Mouse (Mus musculus) large intestine, adult 2 months (tissue): ENCODE data around the gene Ccn6. TPM values are rescaled to one million over a fixed set of nuclear protein-coding genes. Genes with fewer than 3 reads are reported as not detected.

Experiments used
- DNase-seq: peaks from one replicate; pipeline ENCODE4 v3.0.0-alpha.2; 2012; ENCODE audit warnings: low read depth, low spot score
- WGBS: fragments of 180-500 bp; shearing (Covaris S2); methylation state at CpG from one replicate; pipeline ENCODE4 v1.1.7; 2018; 5-methylcytosine and 5-hydroxymethylcytosine counted together
- polyA plus RNA-seq: library from polyadenylated mRNA; depleted of rRNA; stranded (reverse); fragments of >200 nt; gene quantifications from 2 replicates; pipeline ENCODE4 v1.2.3, GENCODE M21; 2012

Ccn6 gene
- polyA plus RNA-seq, 1 experiment = not detected

DNA sequence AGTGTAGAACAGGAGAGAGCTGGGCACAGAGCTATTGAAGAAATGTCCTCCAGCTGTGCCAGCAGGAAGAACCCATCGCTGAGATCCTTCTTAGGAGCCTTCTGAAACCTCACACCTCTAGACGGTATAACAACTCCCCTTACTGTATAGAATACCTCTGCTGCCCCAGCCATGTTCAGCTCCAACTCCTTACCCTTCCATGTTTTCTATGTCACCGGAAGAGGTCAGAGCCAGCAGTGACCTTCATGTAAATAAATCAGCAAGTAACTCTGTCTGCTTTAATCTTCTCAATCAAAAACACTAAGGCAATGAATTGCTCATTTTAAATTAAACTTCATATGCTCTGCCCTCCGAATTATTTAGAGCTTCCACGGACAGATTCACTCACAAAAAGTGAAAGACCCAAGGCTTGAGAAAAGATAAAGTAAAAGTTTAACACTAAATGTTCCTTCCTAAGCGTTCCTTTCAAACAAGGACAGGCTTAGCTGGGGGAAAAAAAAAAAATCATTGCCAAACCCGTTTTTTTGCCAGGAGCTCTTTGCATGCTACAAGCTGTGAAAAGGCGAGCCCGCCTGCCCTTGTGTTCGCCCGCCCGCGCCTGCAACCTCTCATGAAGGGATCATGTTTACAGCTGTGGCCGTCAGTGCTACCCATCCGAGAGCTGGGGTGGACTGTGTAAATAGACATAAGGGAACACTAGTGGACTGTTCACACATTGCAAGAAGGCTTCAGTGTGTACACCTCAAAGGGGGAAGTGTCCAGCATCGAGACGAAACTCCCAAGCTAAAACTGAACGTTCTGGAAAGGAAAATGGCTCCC lies 719 bp downstream of the Ccn6 start:
- DNase-seq = no peak
- WGBS = 18% methylated on average over 18 of the region's 18 CpGs

DNA sequence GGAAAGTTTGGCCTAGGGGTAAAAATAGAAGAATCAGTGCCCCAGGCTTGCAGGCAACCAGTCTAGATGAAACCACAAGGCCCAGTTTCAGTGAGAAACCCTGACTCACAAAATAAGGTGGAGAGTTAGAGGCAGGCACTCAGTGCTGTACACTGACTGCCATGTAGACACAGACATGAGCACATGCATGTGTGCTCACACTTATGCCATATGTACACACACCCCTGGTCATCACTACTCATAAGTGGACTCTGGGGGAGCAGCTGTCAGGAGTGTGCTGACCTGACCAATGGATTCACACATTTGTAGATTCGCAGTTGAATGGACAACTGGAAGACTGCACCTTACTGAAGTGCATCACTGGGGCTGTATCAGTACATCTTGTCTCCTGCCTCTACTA lies 2.2 kb downstream of the Ccn6 start:
- WGBS = 94% methylated on average over 1 of the region's 1 CpGs
- DNase-seq = no peak

- WGBS = 70% methylated on average over 12 of the region's 12 CpGs
Measured at GRCm38 (mm10) chr10:39158306-39158705, 5.3 kb downstream of the Ccn6 start.

DNA sequence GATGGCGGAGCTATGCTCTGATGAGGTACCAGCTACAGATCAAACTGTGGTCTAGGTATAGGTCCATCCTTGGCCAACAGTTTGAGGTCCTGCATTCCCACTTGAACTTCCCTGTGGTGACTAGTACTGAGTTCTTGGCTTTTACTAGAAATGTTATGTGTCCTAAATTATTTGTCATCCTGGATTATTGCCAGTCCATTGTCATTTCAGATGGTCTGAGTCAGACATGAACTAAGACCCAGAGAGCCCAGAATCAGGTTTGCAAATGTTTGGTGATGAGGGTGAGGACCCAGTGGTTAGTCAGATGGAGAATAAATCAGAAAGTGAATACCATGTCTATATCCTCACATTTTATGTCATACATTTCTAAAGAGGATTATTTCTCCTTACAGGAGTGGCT lies 6.3 kb downstream of the Ccn6 start:
- 93% methylated on average over 1 of the region's 1 CpGs for whole genome bisulfite sequencing
- DNase-seq = no peak

More at GRCm38 (mm10) chr10:39158306-39158705, 5.3 kb downstream of the Ccn6 start:
- no peak for DNase-seq

DNA sequence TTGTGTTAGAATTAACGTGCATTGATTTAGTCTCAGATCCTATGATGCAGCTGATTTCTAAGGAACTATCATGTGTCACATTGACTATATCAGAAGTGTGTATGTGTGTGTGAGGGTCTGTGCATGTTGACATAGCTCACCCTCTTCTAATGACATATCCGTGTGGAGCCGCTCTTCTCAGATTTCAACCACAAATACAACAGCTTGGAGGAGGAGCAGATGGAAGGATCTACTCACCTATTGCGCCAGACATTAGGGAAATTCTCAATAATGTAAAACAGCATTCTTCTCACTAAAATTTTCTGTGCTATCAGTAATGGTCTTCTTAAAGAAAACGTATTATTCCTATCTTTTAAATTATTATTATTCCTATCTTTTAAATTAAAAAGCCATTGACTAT lies 6.9 kb downstream of the Ccn6 start:
- DNase-seq = no peak
- whole genome bisulfite sequencing = 90% methylated on average over 5 of the region's 5 CpGs

- 94% methylated on average over 12 of the region's 12 CpGs for WGBS
- no peak for DNase-seq
Measured at GRCm38 (mm10) chr10:39142216-39142615, 21.4 kb downstream of the Ccn6 start.

- WGBS = 89% methylated on average over 2 of the region's 2 CpGs
- DNase-seq = no peak
Measured at GRCm38 (mm10) chr10:39141401-39141800, 22.2 kb downstream of the Ccn6 start.

DNA sequence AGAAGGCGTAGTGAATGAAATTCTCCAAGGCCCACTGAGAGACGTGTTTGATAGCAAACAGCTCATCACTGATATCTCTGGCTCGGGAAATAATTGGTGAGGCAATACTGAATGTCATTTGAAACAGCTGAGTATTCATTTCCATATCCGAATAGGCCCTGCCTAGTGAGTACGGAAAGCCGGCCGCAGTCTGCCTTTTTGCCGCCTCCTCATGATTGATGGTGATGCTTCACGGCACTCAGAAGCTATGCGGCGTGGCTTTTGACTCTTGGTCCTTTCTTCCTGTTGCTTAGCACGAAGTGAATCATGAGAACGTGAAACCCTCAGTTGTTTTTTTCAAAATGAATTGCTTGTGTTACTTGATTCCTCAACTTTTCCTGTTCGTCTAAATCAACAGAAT lies 22.8 kb downstream of the Ccn6 start:
- WGBS = 92% methylated on average over 14 of the region's 14 CpGs
- DNase-seq = no peak

GRCm38 (mm10) chr10:39138761-39139160 lies 24.8 kb downstream of the Ccn6 start:
- DNase-seq = no peak
- WGBS = 83% methylated on average over 6 of the region's 6 CpGs

- no peak for DNase-seq
- WGBS = 88% methylated on average over 3 of the region's 3 CpGs
Measured at GRCm38 (mm10) chr10:39137766-39138165, 25.8 kb downstream of the Ccn6 start.

- DNase-seq = peak; percentile 89
- 4% methylated on average over 47 of the region's 47 CpGs for WGBS
Measured at GRCm38 (mm10) chr10:39133462-39134310, 29.9 kb downstream of the Ccn6 start, which contains the start of the genes Fam229b and Tube1. Fam229b (minus strand) TSS chr10:39133914. Tube1 (plus strand) TSS chr10:39133976.

DNA sequence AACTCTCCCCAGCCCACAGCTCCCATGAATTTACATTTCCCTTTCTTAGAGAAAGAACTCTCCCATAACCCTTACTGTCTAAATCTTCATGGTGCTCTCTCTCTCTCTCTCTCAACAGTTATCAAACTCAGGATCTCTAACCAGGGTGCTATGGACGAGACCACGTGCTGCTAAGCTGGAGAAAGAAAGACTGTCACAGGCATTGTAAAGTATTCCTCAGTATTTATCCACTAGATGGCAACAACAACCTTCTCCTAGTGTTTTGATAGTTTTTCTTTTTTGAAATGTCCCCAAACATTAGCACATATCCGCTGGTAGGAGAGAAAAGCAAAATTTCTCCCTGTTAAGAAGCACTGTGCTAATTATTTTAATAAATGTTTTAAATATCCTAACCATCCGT lies 42.2 kb downstream of the Ccn6 start:
- 23% methylated on average over 4 of the region's 4 CpGs for WGBS
- no peak for DNase-seq

GRCm38 (mm10) chr10:39109489-39109874 lies 54.1 kb downstream of the Ccn6 start:
- WGBS = 45% methylated on average over 4 of the region's 4 CpGs
- no peak for DNase-seq

GRCm38 (mm10) chr10:39108837-39109488 lies 54.6 kb downstream of the Ccn6 start:
- DNase-seq = no peak
- 45% methylated on average over 10 of the region's 10 CpGs for WGBS

DNA sequence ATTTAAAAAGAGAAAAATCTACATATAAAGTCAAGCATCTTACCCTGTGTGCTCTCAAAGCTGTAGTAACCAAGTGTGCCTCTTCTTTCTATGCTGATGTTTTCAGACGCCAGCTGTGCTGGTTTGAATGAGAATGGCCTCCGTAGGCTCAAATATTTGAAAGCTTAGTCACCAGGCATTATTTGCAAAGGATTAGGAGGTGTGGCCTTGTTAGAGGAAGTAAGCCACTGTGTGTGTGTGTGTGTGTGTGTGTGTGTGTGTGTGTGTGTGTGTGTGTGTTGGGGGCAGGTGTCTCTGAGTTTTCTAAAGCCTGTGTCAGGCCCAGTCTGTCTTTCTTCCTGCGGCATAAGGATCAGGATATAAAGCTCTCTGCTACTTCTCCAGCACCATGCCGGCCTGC lies 56.7 kb downstream of the Ccn6 start:
- 57% methylated on average over 4 of the region's 4 CpGs for WGBS
- no peak for DNase-seq

DNA sequence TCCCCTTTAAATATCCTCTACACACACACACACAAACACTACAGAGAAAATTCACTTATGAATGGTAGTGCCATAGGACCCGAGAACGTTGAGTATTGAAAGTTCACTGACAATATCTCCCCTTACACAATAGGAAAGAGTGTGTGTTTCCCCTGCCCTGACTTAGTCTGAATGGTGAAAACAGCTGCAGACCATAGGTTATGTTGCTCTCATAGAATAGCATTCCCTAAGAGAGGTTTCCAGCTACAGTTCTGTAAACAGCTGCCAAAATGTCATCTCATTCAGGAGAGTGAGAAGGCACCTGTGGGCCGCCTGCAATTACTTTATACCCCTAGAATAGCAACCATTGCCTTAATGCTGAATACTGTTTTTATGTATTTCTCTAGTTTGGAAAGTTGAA lies 57.2 kb downstream of the Ccn6 start:
- 79% methylated on average over 3 of the region's 3 CpGs for WGBS

GRCm38 (mm10) chr10:39104803-39105449 lies 58.7 kb downstream of the Ccn6 start:
- WGBS = 82% methylated on average over 8 of the region's 8 CpGs
- no peak for DNase-seq

More for the DNA sequence above, 57.2 kb downstream of the Ccn6 start:
- DNase-seq = no peak
